8 mouse cellular contexts compared by ENCODE assay signal in genomic region chr12:58268186-58268562, GRCm38 (mm10). TPM values are rescaled to one million over a fixed set of nuclear protein-coding genes. Genes with fewer than 3 reads are reported as not detected.
A peak's percentile ranks its signal among the peaks of the same experiment; 100 is the strongest.
DNase-seq lines count a peak whose midpoint lies in the region; ATAC-seq lines count a peak whose summit lies in the region.

No protein-coding gene starts in this region.

- H3K4me3 ChIP-seq in neural tube, embryonic 11.5 days (ENCODE audit: low read depth, low read length), result peak overlapping the region; percentile 40
- peak overlapping the region; percentile 46 for H3K4me3 ChIP-seq in embryonic facial prominence, embryonic 15.5 days (replicated peaks)
- peak overlapping the region; percentile 49 for H3K4me3 ChIP-seq in limb, embryonic 12.5 days (replicated peaks)
- peak overlapping the region; percentile 38 for H3K4me3 ChIP-seq in midbrain, embryonic 16.5 days (ENCODE audit: low read depth, low read length)

- peak overlapping the region; percentile 45 for H3K9ac ChIP-seq in neural tube, embryonic 11.5 days (ENCODE audit: low read length)
- H3K9ac ChIP-seq in embryonic facial prominence, embryonic 15.5 days, result peak overlapping the region; percentile 40
- H3K9ac ChIP-seq in limb, embryonic 12.5 days (replicated peaks), result peak overlapping the region; percentile 59
- peak overlapping the region; percentile 55; the same call in 1 of the 2 replicates for H3K9ac ChIP-seq in midbrain, embryonic 16.5 days (ENCODE audit: low read depth, low read length)

- no peaks in the 10 kb centered on the region for H3K9me3 ChIP-seq in neural tube, embryonic 11.5 days (ENCODE audit: control insufficient read depth, low read length)
- no peaks in the 10 kb centered on the region for H3K9me3 ChIP-seq in embryonic facial prominence, embryonic 15.5 days (replicated peaks)
- no peaks in the 10 kb centered on the region for H3K9me3 ChIP-seq in limb, embryonic 12.5 days
- no peaks in the 10 kb centered on the region for H3K9me3 ChIP-seq in midbrain, embryonic 16.5 days (replicated peaks; ENCODE audit: control insufficient read depth, low read length, poor library complexity, severe bottlenecking)

- H3K4me1 ChIP-seq in neural tube, embryonic 11.5 days (ENCODE audit: control insufficient read depth, insufficient read depth, low read length), result peaks cover 4% of the 10 kb centered on the region; the same call in 1 of the 2 replicates
- H3K4me1 ChIP-seq in embryonic facial prominence, embryonic 15.5 days, result peaks cover 17% of the 10 kb centered on the region; the same call in 1 of the 2 replicates
- peaks cover 26% of the 10 kb centered on the region for H3K4me1 ChIP-seq in limb, embryonic 12.5 days (replicated peaks)
- no peaks in the 10 kb centered on the region for H3K4me1 ChIP-seq in midbrain, embryonic 16.5 days (ENCODE audit: control insufficient read depth, insufficient read depth, low read length)

- WGBS in neural tube, embryonic 11.5 days, result 4% methylated on average over 15 of the region's 15 CpGs
- WGBS in embryonic facial prominence, embryonic 15.5 days, result 7% methylated on average over 15 of the region's 15 CpGs
- 9% methylated on average over 15 of the region's 15 CpGs for WGBS in limb, embryonic 12.5 days
- 9% methylated on average over 15 of the region's 15 CpGs for WGBS in midbrain, embryonic 16.5 days

- H3K36me3 ChIP-seq in neural tube, embryonic 11.5 days (ENCODE audit: control insufficient read depth, insufficient read depth, low read length), result no peaks in the 10 kb centered on the region
- H3K36me3 ChIP-seq in embryonic facial prominence, embryonic 15.5 days, result no peaks in the 10 kb centered on the region
- no peaks in the 10 kb centered on the region for H3K36me3 ChIP-seq in limb, embryonic 12.5 days
- H3K36me3 ChIP-seq in midbrain, embryonic 16.5 days (ENCODE audit: control insufficient read depth, insufficient read depth, low read length), result no peaks in the 10 kb centered on the region

- no peak for DNase-seq in neural tube, embryonic 11.5 days (ENCODE audit: low spot score)
- DNase-seq in neural tube, embryonic 10.5 days (ENCODE audit: extremely low spot score, low spot score), result no peak
- DNase-seq in heart, postnatal 25 days (ENCODE audit: low spot score), result peak; percentile 8
- no peak for DNase-seq in cerebellum, adult 9-10 months
- no peak for DNase-seq in cerebellum, adult 11 months

- no peak overlapping the region for H3K27ac ChIP-seq in neural tube, embryonic 11.5 days (ENCODE audit: low read depth, low read length)
- H3K27ac ChIP-seq in embryonic facial prominence, embryonic 15.5 days (replicated peaks), result peak overlapping the region; percentile 93
- peak overlapping the region; percentile 96 for H3K27ac ChIP-seq in limb, embryonic 12.5 days
- no peak overlapping the region for H3K27ac ChIP-seq in midbrain, embryonic 16.5 days (ENCODE audit: low read length)

- H3K27me3 ChIP-seq in neural tube, embryonic 11.5 days (ENCODE audit: control insufficient read depth, insufficient read depth, low read length), result no peaks in the 10 kb centered on the region
- no peaks in the 10 kb centered on the region for H3K27me3 ChIP-seq in embryonic facial prominence, embryonic 15.5 days
- H3K27me3 ChIP-seq in limb, embryonic 12.5 days, result no peaks in the 10 kb centered on the region; the same call in 1 of the 2 replicates
- no peaks in the 10 kb centered on the region for H3K27me3 ChIP-seq in midbrain, embryonic 16.5 days (ENCODE audit: control insufficient read depth, insufficient read depth, low read depth, low read length)

- intact Hi-C loops in heart, postnatal 25 days (cut with DNase I), result loop anchor here (5.0 kb wide), 1 partner anchor 54 kb away; no protein-coding TSS in a partner anchor

- peak; percentile 49; the same call in 1 of the 2 replicates for ATAC-seq in neural tube, embryonic 11.5 days (ENCODE audit: insufficient read depth, low FRiP score, low TSS enrichment)
- ATAC-seq in embryonic facial prominence, embryonic 15.5 days (ENCODE audit: insufficient number of reproducible peaks, low FRiP score, low TSS enrichment, low read depth), result peak; percentile 41; the same call in 1 of the 2 replicates
- ATAC-seq in limb, embryonic 12.5 days (ENCODE audit: insufficient number of reproducible peaks, insufficient read depth, low FRiP score, low TSS enrichment, low read depth), result peak; percentile 44; the same call in 1 of the 2 replicates
- peak; percentile 80 for ATAC-seq in midbrain, embryonic 16.5 days

- H3K4me2 ChIP-seq in neural tube, embryonic 11.5 days (ENCODE audit: low read depth), result peak overlapping the region; percentile 62
- peak overlapping the region; percentile 74 for H3K4me2 ChIP-seq in embryonic facial prominence, embryonic 15.5 days (replicated peaks)
- H3K4me2 ChIP-seq in limb, embryonic 12.5 days, result peak overlapping the region; percentile 76
- H3K4me2 ChIP-seq in midbrain, embryonic 16.5 days (ENCODE audit: low read length), result peak overlapping the region; percentile 66

RNA-seq across cellular contexts. Expression of gene Clec14a, which starts 0.9 kb away (rescaled TPM):
- 5.1 and 5.8 TPM in 2 replicates for polyA plus RNA-seq in neural tube, embryonic 11.5 days (2014; fragmentation: Nextera tagmentation; extraction: Ambion mirVana)
- 13.9 and 15.0 TPM in 2 replicates for polyA plus RNA-seq in embryonic facial prominence, embryonic 15.5 days (2015; fragmentation: Nextera tagmentation; extraction: Ambion mirVana)
- 10 to 100 TPM; 15.2 to 20.2 TPM for total RNA-seq in heart, postnatal 25 days (2021)
- polyA plus RNA-seq in limb, embryonic 12.5 days (2016; fragmentation: Nextera tagmentation; extraction: Ambion mirVana), result 8.9 and 10.7 TPM in 2 replicates
- polyA plus RNA-seq in midbrain, embryonic 16.5 days (2015; fragmentation: Nextera tagmentation; extraction: Ambion mirVana), result 5.5 and 5.8 TPM in 2 replicates

RNA-seq across cellular contexts. Expression of gene Sstr1, which starts 56.6 kb away (rescaled TPM):
- 0.25 and 0.58 TPM in 2 replicates for polyA plus RNA-seq in neural tube, embryonic 11.5 days (2014; fragmentation: Nextera tagmentation; extraction: Ambion mirVana)
- polyA plus RNA-seq in embryonic facial prominence, embryonic 15.5 days (2015; fragmentation: Nextera tagmentation; extraction: Ambion mirVana), result 0.89 and 0.95 TPM in 2 replicates
- not detected for total RNA-seq in heart, postnatal 25 days (2021)
- polyA plus RNA-seq in limb, embryonic 12.5 days (2016; fragmentation: Nextera tagmentation; extraction: Ambion mirVana), result 1.4 and 1.9 TPM in 2 replicates
- polyA plus RNA-seq in midbrain, embryonic 16.5 days (2015; fragmentation: Nextera tagmentation; extraction: Ambion mirVana), result 14.1 and 15.7 TPM in 2 replicates

Comparison
In these comparisons a context has a peak if more than half of its experiments do, and no peak if none do; other contexts are left out.
1. H3K27ac ChIP-seq: peak in embryonic facial prominence, embryonic 15.5 days (single experiment) and limb, embryonic 12.5 days (single experiment); none in neural tube, embryonic 11.5 days (single experiment) and midbrain, embryonic 16.5 days (single experiment).
2. Peak in every context shown above with its lines, with median percentiles within 50 percentile points of each other: ATAC-seq, H3K4me2 ChIP-seq, H3K4me3 ChIP-seq and H3K9ac ChIP-seq.